Mouse (Mus musculus): ENCODE measurements around the gene Enox1. TPM values are rescaled to one million over a fixed set of nuclear protein-coding genes. Genes with fewer than 3 reads are reported as not detected.

Enox1 gene
- total RNA-seq, 1 experiment, result 25.3 TPM

- no peak overlapping the region for H3K27ac ChIP-seq (ENCODE audit: insufficient read depth, low read depth, low read length, poor library complexity, severe bottlenecking)
- H3K4me3 ChIP-seq (ENCODE audit: insufficient read depth in 1 of 2, low read depth in 1 of 2, low read length in 2 of 2, poor library complexity in 1 of 2, severe bottlenecking in 1 of 2), result no peak overlapping the region
- peaks cover 15% of the 10 kb centered on the region for H3K36me3 ChIP-seq (ENCODE audit: control insufficient read depth, insufficient read depth, low read length, poor library complexity, severe bottlenecking)
- H3K9ac ChIP-seq (ENCODE audit: insufficient read depth, low read depth, low read length, poor library complexity, severe bottlenecking), result no peak overlapping the region
- no peaks in the 10 kb centered on the region for H3K9me3 ChIP-seq (ENCODE audit: control insufficient read depth, insufficient read depth, low read depth, low read length)
- H3K4me1 ChIP-seq (ENCODE audit: control insufficient read depth in 2 of 2, insufficient read depth in 2 of 2, low read length in 2 of 2, poor library complexity in 1 of 2), result no peaks in the 10 kb centered on the region; a peak in 1 of 4 replicates
- TF ChIP-seq CHD2 (IDR thresholded peaks at IDR 0.05; ENCODE audit: low read depth, low read length) (no peak), ZNF384 (IDR thresholded peaks at IDR 0.05; ENCODE audit: low read depth, low read length) (no peak), ZC3H11A (IDR thresholded peaks at IDR 0.05; ENCODE audit: borderline replicate concordance, low read depth, low read length) (no peak), HCFC1 (IDR thresholded peaks at IDR 0.05; ENCODE audit: borderline replicate concordance, insufficient read depth, low read length) (no peak), MAFK (IDR thresholded peaks at IDR 0.05; ENCODE audit: insufficient read depth, low read depth, low read length) (no peak)
- no peak for DNase-seq (ENCODE audit: low read depth, low spot score)
- in situ Hi-C loops (cut with MboI; ENCODE audit: low sequenced_read_pairs in 2 of 2, unreplicated experiment in 2 of 2), result no loop called here
Measured at GRCm38 (mm10) chr14:77561808-77562583, 405.4 kb downstream of the Enox1 start.

DNA sequence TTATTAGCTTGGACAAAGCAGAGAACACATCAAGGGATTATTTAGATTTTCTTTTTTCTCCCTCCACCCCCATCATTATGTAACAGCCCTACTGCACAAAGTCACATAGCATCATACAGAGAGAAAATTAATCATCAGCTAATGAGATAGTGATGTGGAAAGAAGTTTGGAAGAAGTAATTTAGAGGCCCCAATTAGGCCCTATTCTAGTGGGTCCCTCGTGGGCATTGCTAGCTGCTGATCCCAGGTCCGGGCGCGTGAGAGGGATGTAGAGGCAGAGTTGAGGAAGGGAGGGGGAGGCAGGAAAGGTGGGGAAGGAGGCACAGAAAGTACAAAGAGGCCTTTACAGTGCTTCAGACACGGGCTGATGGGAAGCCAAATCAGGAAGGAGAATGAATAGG lies 407.4 kb downstream of the Enox1 start:
- Histone ChIP-seq H3K4me1 (ENCODE audit: control insufficient read depth in 2 of 2, insufficient read depth in 2 of 2, low read length in 2 of 2, poor library complexity in 1 of 2) (no peaks in the 10 kb centered on the region; a peak in 1 of 4 replicates), H3K9me3 (ENCODE audit: control insufficient read depth, insufficient read depth, low read depth, low read length) (no peaks in the 10 kb centered on the region), H3K9ac (ENCODE audit: insufficient read depth, low read depth, low read length, poor library complexity, severe bottlenecking) (no peak overlapping the region), H3K27ac (ENCODE audit: insufficient read depth, low read depth, low read length, poor library complexity, severe bottlenecking) (no peak overlapping the region), H3K36me3 (ENCODE audit: control insufficient read depth, insufficient read depth, low read length, poor library complexity, severe bottlenecking) (peaks cover 19% of the 10 kb centered on the region), H3K4me3 (ENCODE audit: insufficient read depth in 1 of 2, low read depth in 1 of 2, low read length in 2 of 2, poor library complexity in 1 of 2, severe bottlenecking in 1 of 2) (no peak overlapping the region)
- no peak for DNase-seq (ENCODE audit: low read depth, low spot score)
- TF ChIP-seq ZNF384 (IDR thresholded peaks at IDR 0.05; ENCODE audit: low read depth, low read length) (no peak), CHD2 (IDR thresholded peaks at IDR 0.05; ENCODE audit: low read depth, low read length) (no peak), MAFK (IDR thresholded peaks at IDR 0.05; ENCODE audit: insufficient read depth, low read depth, low read length) (no peak), ZC3H11A (IDR thresholded peaks at IDR 0.05; ENCODE audit: borderline replicate concordance, low read depth, low read length) (no peak), HCFC1 (IDR thresholded peaks at IDR 0.05; ENCODE audit: borderline replicate concordance, insufficient read depth, low read length) (no peak)
- in situ Hi-C loops (cut with MboI; ENCODE audit: low sequenced_read_pairs in 2 of 2, unreplicated experiment in 2 of 2), result no loop called here

GRCm38 (mm10) chr14:77567120-77567519 lies 410.6 kb downstream of the Enox1 start:
- Histone ChIP-seq H3K4me1 (ENCODE audit: control insufficient read depth in 2 of 2, insufficient read depth in 2 of 2, low read length in 2 of 2, poor library complexity in 1 of 2) (no peaks in the 10 kb centered on the region; a peak in 1 of 4 replicates), H3K9me3 (ENCODE audit: control insufficient read depth, insufficient read depth, low read depth, low read length) (no peaks in the 10 kb centered on the region), H3K9ac (ENCODE audit: insufficient read depth, low read depth, low read length, poor library complexity, severe bottlenecking) (no peak overlapping the region), H3K27ac (ENCODE audit: insufficient read depth, low read depth, low read length, poor library complexity, severe bottlenecking) (no peak overlapping the region), H3K4me3 (ENCODE audit: insufficient read depth in 1 of 2, low read depth in 1 of 2, low read length in 2 of 2, poor library complexity in 1 of 2, severe bottlenecking in 1 of 2) (no peak overlapping the region), H3K36me3 (ENCODE audit: control insufficient read depth, insufficient read depth, low read length, poor library complexity, severe bottlenecking) (peaks cover 21% of the 10 kb centered on the region; the same call in 1 of the 2 replicates)
- in situ Hi-C loops (cut with MboI; ENCODE audit: low sequenced_read_pairs in 2 of 2, unreplicated experiment in 2 of 2), result no loop called here
- no peak for DNase-seq (ENCODE audit: low read depth, low spot score)
- TF ChIP-seq ZC3H11A (IDR thresholded peaks at IDR 0.05; ENCODE audit: borderline replicate concordance, low read depth, low read length) (no peak), HCFC1 (IDR thresholded peaks at IDR 0.05; ENCODE audit: borderline replicate concordance, insufficient read depth, low read length) (no peak), CHD2 (IDR thresholded peaks at IDR 0.05; ENCODE audit: low read depth, low read length) (no peak), MAFK (IDR thresholded peaks at IDR 0.05; ENCODE audit: insufficient read depth, low read depth, low read length) (no peak), ZNF384 (IDR thresholded peaks at IDR 0.05; ENCODE audit: low read depth, low read length) (no peak)

DNA sequence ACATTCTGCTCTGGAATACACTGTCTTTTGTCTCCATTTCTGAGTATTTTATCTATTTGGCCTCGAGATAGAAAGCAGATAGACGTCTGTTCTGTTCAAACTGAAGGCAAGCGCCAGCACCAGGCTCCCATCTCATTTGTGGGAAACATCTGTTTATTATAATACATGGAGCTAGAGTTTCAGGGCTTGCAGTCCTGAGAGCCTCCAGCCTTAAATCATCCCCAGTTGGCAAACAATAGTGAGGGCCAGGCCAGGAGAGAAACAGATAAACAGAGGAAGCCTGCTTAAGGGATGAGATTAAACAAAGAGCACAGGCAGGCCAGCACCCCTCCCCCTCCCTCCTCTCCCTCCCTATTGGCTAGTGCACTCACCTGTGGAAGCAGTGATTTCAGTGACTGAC lies 417.9 kb downstream of the Enox1 start:
- in situ Hi-C loops (cut with MboI; ENCODE audit: low sequenced_read_pairs in 2 of 2, unreplicated experiment in 2 of 2), result no loop called here
- H3K9me3 ChIP-seq (ENCODE audit: control insufficient read depth, insufficient read depth, low read depth, low read length), result no peaks in the 10 kb centered on the region
- H3K4me3 ChIP-seq (ENCODE audit: insufficient read depth in 1 of 2, low read depth in 1 of 2, low read length in 2 of 2, poor library complexity in 1 of 2, severe bottlenecking in 1 of 2), result no peak overlapping the region
- TF ChIP-seq HCFC1 (IDR thresholded peaks at IDR 0.05; ENCODE audit: borderline replicate concordance, insufficient read depth, low read length) (no peak), CHD2 (IDR thresholded peaks at IDR 0.05; ENCODE audit: low read depth, low read length) (no peak), MAFK (IDR thresholded peaks at IDR 0.05; ENCODE audit: insufficient read depth, low read depth, low read length) (no peak), ZNF384 (IDR thresholded peaks at IDR 0.05; ENCODE audit: low read depth, low read length) (no peak), ZC3H11A (IDR thresholded peaks at IDR 0.05; ENCODE audit: borderline replicate concordance, low read depth, low read length) (no peak)
- peaks cover 0 to 1% of the 10 kb centered on the region in 2 experiments; a peak in 2 of 4 replicates for H3K4me1 ChIP-seq (ENCODE audit: control insufficient read depth in 2 of 2, insufficient read depth in 2 of 2, low read length in 2 of 2, poor library complexity in 1 of 2)
- no peak for DNase-seq (ENCODE audit: low read depth, low spot score)
- no peak overlapping the region for H3K27ac ChIP-seq (ENCODE audit: insufficient read depth, low read depth, low read length, poor library complexity, severe bottlenecking)
- no peak overlapping the region for H3K9ac ChIP-seq (ENCODE audit: insufficient read depth, low read depth, low read length, poor library complexity, severe bottlenecking)
- peaks cover 24% of the 10 kb centered on the region for H3K36me3 ChIP-seq (ENCODE audit: control insufficient read depth, insufficient read depth, low read length, poor library complexity, severe bottlenecking)
